Mouse (Mus musculus): ENCODE data around the gene Chrna1. TPM values are rescaled to one million over a fixed set of nuclear protein-coding genes. Genes with fewer than 3 reads are reported as not detected.

Chrna1 gene
- polyA plus RNA-seq, 1 experiment, result 0.03 TPM

DNA sequence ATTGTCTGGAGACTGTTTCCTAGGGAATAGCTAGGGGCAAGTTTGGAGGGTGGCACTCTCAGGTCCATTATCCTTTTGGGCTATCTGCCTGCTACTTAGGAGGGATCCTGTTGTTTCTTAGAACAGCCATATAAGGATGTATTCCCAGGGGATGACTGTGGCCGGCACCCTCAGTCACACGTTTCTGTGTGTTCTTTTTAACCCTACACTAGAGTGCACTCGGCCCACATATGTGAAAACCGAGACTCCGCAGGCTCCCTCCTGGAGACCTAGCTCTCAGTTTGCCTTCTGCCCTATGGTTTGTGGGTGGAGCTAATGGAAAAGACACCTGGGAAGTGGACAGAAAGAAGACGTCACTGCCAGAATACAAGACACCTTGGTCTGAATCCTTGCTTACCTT, 11.1 kb upstream of the Chrna1 start:
- DNase-seq (ENCODE audit: low read depth), result no peak

DNA sequence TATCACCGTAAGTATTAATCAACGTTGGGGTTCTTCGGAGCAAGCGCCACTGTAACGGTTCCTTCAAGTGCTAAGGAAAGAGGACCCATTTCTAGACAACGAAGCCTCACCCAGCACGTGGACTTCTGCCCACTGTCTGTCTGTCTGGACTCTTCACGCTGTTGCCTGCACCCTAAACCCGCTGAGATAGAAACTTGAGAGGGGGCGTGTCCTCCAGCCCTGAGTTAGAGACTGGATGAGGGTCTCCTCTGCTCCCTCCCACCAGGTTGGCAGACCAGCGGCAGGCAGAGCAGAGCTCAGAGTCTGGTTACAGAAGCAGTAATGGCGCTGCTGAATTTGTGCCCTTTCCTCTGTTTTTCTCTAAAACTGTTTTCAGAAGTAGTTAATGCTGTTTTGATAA, 10.0 kb upstream of the Chrna1 start:
- no peak for DNase-seq (ENCODE audit: low read depth)

DNA sequence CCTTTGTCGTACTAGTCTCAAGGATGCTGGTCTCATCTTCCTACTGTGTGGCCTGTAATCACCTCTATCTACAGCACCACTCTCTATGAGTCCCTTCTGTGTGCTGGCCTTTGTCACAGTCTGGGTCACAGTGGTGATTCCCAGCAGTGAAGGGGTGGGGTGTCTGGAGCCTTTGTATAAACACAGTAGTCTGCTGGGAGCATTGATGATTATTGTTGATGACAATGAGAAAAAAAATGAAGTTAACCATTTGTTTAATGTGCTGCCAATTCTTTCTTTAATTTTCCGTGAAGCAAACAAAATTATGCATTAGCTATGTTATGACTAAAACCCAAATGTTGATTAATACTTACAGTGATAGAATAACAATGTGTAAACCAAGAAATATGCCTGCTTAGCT, 8.8 kb upstream of the Chrna1 start:
- no peak for DNase-seq (ENCODE audit: low read depth)

DNA sequence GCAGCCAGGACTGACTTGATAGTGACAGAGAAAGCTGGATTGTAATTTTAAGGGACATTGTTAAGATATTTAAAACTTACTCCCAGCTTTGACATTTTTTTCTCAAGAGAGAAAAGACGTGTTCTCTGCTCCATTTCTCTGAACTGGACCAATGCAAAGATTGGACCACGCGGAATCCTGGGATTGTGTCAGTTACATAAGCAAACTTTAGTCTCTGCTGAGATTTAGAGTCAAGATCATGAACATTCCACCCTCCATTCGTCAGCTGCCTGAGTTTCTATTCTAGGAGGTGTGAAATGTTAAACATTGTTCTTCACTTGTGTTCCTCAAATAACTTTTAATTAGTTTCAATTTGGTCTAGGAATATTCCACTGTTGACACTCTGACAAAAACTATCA, 7.0 kb upstream of the Chrna1 start:
- DNase-seq (ENCODE audit: low read depth), result no peak

DNA sequence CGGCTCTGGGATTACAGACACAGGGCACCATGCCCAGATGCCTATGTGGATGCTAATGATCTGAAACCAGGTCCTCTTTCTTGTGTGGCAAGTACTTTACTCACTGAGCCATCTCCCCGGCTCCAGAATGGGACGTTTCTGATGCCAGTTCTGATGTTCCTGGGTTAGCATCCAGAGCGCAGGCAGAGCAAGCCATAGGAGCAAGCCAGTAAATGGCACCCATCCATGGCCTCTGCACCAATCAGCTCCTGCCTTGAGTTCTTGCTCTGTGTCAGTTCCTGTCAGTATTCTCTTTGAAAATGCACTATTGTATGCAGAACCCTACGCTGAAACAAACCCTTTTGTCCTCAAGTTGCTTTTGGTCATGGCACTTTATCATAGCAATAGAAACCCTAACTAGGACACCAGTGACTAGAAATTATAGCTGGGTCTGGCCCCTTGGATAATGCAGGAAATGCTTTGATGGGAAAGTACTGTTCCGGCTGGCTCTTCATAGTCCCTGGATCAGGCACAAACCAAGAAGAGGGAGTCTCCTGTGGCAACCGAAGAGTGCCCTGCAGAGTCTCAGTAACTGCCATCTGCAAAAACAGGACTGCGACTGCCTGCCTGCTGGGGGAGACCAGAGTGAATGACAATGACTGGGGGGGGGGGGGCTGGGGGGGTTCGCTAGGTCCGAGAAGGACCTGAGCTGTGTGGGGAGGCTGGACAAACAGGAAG, 6.4 kb upstream of the Chrna1 start:
- no peak for DNase-seq (ENCODE audit: low read depth)

DNA sequence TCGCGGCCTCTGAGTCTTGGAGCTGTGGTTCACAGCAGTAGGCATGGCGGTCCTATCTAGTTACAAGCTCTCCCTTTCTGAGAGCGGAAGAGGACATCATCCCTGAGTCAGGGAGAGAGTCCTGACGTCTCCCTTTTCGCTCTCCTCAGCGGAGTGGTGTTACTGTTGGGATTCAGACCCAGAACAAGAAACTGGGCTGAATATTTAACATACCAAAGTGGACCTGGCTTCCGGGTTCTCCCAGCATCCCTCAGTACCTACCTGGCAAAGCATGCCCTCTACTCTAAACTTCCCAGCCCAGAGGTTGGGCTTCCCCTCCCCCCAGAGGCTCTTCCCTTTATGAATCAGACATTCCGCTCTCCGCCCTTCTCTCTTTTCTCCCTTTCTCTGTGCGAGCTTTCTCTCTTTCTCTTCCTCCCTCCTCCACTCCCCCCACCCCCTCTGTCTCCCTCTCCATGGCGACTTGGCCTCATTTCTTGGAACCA, 5.3 kb upstream of the Chrna1 start:
- DNase-seq (ENCODE audit: low read depth), result no peak

DNA sequence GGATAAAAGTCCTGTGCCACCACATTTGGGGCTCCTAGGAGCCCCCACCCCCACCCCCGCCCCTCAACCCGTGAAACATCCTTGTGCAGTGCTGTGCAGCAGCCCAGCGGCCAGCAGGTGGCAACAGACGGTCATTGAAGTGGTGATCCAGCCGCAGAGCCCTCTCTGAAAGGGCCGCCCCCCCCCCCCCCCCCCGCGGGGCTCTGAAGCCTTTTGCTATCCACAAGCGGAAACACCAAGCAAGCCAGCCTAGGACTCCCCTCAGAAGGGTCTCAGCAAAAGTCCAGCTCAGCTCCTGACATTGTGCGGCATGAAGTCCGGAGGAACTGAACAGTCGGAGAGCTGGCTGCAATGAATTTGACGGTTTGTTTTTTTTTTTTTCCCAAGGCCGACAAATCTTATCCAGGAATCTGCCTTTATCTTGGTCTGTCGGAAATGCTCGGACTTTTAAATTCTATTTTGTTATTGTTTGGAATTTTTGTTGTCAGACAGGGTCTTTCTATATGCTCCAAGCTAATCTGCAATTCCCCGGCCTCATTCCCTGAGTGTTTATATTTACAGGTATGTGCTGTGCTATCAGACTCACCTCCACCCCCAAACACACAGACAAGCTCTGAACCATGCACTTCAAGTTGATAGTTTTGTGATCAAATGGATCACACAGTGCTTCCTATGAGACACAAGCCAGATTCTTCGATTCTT, 4.7 kb upstream of the Chrna1 start:
- DNase-seq (ENCODE audit: low read depth), result no peak

DNA sequence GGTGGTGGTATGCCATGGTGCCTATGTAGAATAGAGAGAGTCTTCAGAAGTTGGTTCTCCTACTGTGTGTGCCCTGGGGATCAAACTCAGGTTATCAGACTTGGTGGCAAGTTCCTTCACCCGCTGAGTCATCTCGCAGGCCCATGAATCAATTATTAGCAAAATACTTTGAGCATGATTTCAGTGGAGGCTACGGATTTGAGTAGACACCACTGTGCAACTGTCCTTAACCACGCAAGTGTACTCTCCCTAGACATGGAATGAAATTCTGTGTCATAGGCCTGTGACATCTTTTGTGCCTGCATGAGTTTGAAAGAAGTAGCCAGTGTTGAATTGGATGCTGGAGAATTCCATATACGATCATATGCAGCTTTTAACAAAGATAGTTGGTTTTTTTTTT, 582 bp upstream of the Chrna1 start:
- no peak for DNase-seq (ENCODE audit: low read depth)

DNA sequence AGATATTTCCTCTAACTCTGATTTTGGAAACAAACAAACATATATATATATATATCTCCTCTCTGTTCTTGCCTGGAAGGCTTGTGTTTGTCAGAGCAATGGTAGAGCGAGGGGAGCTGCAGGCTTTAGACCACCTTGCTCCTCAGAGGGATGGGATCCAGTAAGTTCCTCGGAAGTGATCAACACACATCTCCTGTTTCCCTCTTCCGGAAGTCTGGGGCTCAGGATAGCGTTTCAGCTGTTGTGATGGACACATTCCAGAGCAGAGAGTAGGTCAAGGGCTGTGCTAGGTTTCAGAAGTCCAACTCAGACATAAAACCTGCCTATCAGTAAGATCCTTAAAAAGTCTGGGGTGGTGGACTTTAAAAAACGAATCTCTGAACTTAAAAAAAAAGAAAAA, 970 bp downstream of the Chrna1 start:
- no peak for DNase-seq (ENCODE audit: low read depth)

DNA sequence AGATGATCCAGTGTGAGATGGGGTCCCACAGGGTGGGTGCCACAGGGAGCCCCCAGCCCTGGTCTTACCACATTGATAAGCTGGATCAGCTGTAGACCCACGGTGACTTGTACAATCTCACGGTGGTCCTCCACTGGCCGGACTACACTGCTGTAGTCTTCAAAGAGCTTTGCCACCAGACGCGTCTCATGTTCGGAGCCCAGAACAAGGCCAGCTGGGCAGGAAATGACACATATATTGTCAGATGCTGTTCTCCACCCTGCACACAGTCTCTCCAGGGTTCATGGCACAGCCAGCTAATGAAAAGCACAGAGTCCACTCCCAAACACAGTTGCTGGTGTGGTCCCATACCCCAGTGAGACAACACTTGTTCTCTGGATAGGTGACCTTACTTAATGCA, 5.7 kb downstream of the Chrna1 start:
- DNase-seq (ENCODE audit: low read depth), result no peak

DNA sequence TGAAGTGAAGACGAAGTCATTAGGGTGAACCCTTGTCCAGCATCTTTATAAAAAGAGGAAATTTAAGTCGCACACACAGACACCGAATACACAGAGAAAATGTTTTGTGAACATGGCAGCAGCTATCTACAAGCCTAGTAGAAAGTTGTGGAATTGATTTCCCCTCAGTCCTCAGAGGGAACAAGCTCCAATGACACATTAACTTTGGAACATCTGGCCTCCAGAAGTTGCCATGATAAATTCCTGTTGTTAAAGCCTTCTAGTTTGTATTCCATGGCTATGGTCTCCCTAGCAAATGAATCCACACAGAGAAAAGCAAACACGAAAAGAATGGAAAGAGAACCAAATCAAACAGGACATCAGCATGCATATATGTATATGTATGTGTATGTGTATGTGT, 6.6 kb downstream of the Chrna1 start:
- no peak for DNase-seq (ENCODE audit: low read depth)

DNA sequence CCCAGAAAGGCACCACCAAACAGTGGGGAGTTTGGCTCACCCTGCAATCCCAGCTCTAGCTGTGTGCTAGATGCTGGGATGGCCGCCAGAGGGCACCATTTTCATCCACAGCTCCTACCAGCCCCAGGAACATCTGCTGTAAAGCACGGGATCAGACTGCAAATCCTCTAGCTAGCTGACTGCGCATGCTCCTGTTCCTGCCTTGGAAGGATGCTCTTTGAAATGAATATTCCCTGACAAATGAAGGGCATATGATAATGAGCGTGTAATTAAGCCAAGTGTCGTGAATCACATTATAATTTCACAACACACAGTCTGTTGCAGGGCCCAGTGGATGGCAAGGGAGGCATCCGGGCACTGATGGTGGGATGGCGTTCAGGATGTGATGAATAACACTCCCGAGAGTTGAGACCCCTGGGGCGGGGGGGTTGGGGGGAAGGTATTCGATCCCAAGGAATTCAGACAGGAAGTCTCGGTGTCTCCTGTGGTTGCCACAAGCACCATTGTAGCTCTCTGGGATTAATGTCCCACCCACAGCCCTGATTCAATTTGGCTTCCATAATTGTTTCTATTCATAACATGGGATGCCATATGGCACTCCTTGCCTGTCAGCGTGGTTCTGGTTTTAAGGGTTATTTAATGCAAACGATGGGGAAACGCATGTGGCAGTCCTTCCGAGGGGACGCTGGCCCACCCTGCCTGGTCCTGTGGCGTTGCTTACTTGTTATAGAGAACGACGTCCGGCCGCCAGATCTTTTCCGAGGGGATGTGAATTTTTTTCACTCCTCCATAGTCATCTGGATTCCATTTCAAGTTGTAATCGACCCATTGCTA, 7.4 kb downstream of the Chrna1 start:
- no peak for DNase-seq (ENCODE audit: low read depth)

DNA sequence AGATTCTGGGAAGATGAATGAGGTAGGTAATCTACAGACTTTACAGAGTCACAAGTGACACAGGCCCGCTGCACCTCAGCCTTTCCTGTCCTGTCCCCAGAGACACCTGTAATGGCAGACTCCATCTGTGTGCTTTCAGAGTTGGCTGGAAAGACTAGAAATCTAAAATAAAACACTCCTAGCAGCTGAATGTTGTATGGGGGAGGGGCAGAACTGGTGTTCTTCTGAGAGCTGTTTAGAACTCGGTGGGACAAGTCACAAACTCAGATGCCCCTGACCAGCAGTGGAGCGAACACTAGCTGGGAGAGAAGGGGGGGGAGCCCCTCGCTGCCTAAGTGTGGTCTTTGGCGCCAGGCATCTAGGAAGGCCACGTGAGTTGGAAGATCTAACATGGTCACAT, 8.2 kb downstream of the Chrna1 start:
- DNase-seq (ENCODE audit: low read depth), result no peak

DNA sequence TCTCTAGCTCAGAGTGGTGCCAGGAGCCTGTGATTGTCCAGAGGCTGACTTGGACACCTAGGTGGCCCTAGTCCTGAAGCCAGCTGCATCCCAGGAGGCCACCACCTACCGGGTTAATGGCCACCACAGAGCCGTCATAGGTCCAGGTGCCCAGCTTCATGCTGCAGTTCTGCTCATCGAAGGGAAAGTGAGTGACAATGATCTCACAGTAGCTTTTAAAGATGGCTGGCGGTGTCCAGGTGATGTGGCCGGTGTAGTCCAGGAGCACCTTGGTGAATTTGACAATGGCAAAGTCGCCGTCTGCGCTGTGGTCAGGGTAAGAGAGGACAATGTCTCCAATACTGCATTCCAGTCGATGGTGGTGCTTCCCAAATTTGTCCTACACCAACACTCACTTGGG, 8.8 kb downstream of the Chrna1 start:
- no peak for DNase-seq (ENCODE audit: low read depth)

DNA sequence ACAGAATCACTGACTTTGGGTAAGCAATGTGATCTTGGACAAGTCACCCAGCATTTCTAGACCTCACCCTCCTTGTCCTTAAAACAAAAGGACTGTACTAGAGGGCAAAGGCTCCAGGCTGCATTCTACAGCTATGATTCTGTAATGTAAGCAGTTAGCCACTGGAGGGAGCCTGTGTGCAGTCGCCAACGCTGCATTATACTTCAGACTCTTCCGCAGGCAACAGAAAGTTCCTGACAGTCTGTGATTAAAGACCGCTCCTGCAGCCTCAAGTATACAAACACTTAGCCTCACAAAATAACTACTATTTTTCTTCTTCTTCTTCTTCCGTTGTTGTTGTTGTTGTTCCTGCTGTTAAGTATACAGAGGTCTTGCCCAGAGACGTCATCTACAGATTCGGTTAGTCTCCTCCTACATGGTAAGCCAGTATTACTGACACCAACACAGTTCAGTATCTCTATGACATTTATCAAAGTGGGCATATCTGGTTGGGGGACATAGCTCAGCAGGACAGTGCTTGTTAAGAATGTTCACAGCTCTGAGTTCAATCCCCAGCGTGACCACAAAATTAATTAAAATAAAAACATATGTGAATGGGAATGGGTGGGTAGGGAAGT, 13.0 kb downstream of the Chrna1 start:
- no peak for DNase-seq (ENCODE audit: low read depth)

DNA sequence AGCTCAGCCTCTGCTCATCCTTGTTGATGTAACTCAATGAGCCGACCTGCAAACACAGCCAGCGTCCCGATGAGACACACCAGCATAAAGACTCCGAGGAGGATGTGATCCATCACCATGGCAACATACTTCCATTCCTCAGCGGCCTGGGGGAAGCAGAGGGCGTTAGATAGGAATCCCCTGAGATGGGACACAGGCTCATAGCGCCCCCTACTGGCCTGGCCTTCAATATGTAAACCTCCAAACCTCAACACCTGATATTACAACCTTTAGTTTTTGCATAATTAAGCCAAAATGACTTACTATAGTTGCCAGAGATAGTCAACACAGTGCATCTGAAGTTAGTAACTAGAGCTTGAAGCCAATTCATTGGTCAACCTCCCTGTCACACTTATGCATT, 14.0 kb downstream of the Chrna1 start:
- DNase-seq (ENCODE audit: low read depth), result no peak

DNA sequence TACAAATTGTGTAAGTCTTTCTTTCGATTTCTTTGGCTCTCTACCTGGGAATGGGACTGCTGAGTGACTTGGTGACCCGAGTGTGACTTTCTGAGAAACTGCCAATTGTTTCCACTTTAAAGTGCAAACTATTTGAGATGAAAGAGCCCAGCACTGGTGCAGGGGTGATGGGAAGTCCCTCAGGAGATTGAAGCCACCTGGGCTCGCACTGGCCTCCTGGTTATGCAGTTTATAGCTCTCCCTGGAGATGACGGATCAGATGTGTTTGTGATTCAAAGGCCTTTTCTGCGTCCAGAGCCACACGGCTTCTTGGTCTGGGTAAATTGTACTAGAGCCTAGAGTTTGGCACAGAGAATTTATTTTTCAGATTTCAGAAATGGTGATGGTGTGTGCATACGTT, 16.4 kb downstream of the Chrna1 start:
- DNase-seq (ENCODE audit: low read depth), result no peak

DNA sequence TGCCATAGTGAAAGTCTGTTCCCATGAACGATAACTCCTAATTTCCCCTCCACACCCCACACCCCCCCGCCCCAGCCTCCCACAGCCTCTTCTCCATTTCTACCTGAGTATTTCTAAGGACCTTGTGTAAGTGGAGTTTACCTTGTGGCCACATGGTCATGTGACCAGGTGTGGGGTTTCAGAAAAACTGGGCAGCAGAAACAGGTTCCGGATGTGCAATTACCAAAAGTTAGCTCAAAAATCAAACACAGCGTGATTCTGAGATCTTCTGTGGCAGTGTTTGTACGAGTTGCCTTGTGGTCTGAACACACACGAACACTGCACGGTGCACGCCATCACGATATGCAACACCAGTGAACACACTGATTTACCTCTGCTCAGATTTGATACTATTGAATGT, 17.5 kb downstream of the Chrna1 start:
- no peak for DNase-seq (ENCODE audit: low read depth)

DNA sequence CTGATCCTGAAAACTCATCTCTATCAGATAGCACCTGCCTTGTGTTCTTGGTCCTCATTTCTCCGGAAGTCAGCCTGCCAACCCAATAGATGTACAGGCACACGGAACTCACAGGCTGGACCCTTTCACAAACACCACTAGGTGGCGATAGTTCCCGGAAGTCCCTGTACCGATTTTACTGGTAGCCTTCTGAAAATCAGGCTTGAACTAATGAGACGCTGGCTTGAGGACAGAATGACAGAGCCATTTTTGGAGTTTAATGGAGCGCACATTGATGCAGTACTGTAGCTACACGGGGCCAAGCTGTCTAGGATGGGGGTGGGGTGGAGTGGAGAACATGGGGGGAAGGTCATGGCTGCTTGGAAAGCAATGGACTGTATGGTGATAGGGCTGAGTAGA, 18.5 kb downstream of the Chrna1 start:
- no peak for DNase-seq (ENCODE audit: low read depth)

DNA sequence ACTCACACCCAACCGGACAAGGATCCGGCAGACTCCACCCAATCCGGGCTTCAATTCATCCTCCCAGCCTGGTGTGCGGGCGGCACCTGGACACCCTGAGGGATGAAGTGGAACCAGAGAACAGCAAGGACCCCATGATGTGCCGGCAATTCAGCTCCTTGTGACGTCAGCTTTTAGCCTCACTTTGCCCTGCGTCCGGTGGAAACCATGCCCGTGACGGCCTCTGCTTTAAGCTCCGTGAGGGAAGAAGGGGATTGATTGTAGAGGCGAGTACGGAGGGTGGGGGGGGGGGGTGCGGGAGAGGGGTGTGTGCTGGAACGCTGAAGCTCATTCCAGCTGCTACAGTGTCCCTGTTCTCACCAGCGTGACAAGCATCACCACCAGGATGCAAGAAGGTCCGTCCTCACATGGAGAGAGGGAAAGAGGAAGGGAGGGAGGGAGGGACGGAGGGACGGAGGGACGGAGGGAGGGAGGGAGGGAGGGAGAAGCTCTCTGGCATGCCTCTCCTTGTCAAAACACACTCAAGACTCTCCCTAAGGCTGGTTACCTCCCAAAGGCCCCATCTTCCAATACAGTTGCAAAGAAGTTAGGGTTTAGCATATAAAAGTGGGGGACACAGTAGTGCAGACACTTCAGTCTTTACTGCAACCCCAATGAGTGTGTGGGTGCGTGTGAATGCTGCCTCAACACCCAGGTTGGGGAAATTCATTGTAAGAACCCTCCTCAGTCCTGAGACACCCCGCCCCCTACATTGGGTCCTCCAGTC, 19.1 kb downstream of the Chrna1 start:
- no peak for DNase-seq (ENCODE audit: low read depth)

DNA sequence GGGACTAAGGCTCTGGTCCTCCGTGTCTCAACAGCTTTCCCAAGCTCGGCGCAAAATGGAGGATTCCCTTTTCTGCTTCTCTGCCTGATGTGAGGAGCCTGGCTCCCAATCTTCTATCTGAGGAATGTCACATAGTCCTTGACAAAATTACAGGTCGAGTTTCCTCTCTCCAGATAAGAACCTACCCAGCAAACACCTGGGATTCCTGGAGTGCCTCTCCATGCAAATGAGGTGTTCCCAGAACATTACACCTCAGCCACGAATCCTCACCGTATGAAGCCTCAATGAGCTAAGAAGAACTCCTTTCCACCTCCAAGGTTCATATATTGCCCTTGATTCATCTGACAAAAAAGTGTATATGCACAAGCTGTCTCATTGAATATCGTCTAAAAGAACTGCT, 19.7 kb downstream of the Chrna1 start:
- DNase-seq (ENCODE audit: low read depth), result no peak

DNA sequence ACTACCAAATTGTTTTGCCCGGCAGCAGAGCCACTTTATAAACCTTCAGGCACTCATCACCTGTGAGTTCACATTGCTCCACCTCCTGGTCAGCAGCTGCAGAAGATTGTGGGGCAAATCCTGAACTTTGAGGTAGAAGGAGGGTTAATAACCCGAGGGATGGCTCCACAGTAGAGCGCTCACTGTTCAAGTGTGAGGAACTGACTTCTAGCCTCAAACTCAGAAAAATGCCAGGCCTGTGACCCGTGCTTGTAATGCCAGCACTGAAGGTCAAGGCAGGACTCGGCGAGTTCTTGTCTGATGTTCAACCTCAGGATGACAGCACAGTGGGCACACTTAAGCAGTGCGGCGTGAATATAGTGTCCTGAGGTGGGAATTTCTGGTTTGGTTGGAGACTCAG, 22.2 kb downstream of the Chrna1 start:
- DNase-seq (ENCODE audit: low read depth), result no peak
